Mouse (Mus musculus) olfactory bulb, adult 2 months (tissue): ENCODE results near the gene Ino80d.

Experiments used
- CTCF ChIP-seq: fragments of 200-500 bp; IDR thresholded peaks from 2 replicates; pipeline ENCODE4 v1.5.1; 2012; ENCODE audit warnings: low read depth, mild to moderate bottlenecking, low read length, moderate library complexity; ENCODE audit not compliant: insufficient read depth
- POLR2A ChIP-seq: fragments of 200-500 bp; IDR thresholded peaks from 2 replicates; pipeline ENCODE4 v1.6.1; 2012; ENCODE audit warnings: mild to moderate bottlenecking, low read depth, low read length, moderate library complexity; ENCODE audit not compliant: insufficient read depth

DNA sequence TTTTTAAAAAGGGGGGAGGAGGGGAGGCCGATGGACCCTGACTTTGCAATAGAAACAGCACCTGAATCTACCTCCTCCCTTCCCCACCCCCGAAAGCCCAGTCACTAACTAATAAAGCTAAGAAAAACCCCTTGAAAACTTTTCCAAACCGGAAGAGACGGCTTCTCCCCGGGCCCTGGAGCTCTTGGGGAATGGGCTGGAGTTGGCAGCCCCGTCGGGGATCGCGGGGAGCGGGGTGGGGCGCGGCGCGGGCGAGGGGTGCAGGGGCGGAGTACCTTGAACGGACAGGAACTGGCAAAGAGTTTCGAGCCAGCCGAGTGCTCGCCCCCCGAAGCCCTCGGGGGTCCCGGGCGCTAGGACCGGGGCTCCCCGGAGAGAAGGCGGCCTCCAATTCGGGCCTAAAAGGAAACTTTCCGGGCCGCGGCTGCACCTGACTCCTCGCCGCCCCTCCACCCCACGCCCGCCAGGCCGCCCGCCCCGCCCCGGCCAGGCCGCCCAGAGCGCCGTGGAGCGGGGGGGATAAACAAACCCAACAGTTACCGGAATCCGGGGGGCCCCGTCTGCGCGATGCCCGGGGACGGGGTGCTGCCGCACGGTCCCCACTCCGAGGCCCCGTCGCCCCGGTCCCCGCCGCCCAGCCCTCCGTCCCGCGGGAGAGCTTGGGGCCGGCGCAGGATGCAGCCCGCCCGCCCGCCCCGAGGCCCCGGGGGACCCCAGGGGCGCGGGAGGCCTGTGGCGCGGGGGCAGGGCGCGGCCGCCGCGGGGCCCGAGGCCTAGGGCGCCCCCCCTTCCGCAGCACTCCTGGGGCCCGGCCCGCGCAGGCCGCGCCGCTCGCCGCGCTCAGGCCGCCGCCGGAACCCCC, 962 bp downstream of the Ino80d start:
- TF ChIP-seq POLR2A (no peak), CTCF (no peak)
